Mouse (Mus musculus) kidney, postnatal 10 days (tissue): ENCODE results near the gene Ampd1.

Experiments used
- DNase-seq: peaks from one replicate; pipeline ENCODE4 v3.0.0; 2021; ENCODE audit warnings: mixed read lengths

Ampd1 gene

DNA sequence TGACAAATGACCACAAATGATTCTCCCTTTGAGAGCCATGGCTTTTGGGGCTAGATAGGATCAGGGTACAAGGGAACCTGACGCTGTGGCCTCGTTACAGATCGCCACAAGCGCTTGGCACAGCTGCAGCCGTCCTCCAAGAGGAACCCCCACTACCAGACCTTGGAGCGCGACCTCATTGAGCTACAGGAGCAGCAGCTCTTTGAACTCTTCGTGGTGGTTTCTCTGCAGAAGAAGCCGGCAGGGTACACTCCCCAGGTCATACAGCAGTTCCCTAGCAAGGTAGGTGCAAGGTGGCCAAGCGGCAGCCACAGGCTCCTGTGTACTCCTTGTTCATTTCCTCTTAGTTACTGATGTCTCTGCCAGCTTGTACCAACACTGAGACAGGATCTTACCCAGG is 75.1 kb downstream of the Ampd1 start:
- DNase-seq: no peak
